ENCODE assay signal across 19 mouse cellular contexts in genomic region chr9:90105462-90105861, GRCm38 (mm10). TPM values are rescaled to one million over a fixed set of nuclear protein-coding genes. Genes with fewer than 3 reads are reported as not detected.
"Had no signal": no experiment of that assay in that cellular context is flagged by ENCODE, and none has a peak within 500 bp of the region (broad histone marks: within the 10 kb centered on the region; RNA-seq: fewer than 3 reads in every experiment).

No protein-coding gene starts in this region.

- H3K4me1 ChIP-seq: kidney, embryonic 15.5 days; midbrain, embryonic 12.5 days had no signal

- H3K27me3 ChIP-seq: kidney, embryonic 15.5 days; liver, embryonic 13.5 days; midbrain, embryonic 12.5 days; midbrain, embryonic 15.5 days had no signal

- H3K27ac ChIP-seq: kidney, embryonic 15.5 days; left cerebral cortex, adult 2 months; liver, embryonic 13.5 days; midbrain, embryonic 12.5 days; midbrain, embryonic 15.5 days had no signal

- H3K4me2 ChIP-seq: kidney, embryonic 15.5 days; liver, embryonic 13.5 days; midbrain, embryonic 12.5 days; midbrain, embryonic 15.5 days had no signal

- DNase-seq: kidney, adult 11 months; kidney, adult 8-10 months; kidney, postnatal 10 days; kidney, postnatal 36 days; layer of hippocampus, postnatal 36 days; liver, embryonic 13.5 days; lung, adult 2 months; lung, postnatal 14 days; lung, postnatal 4 days; right cerebral cortex, adult 18-20 months; right cerebral cortex, postnatal 14 days; right cerebral cortex, postnatal 4 days; thymus, adult 18-20 months; thymus, postnatal 36 days had no signal

- H3K4me3 ChIP-seq: kidney, embryonic 15.5 days; left cerebral cortex, adult 2 months; liver, embryonic 13.5 days; midbrain, embryonic 12.5 days; midbrain, embryonic 15.5 days had no signal

- ATAC-seq: midbrain, embryonic 15.5 days had no signal

- H3K9me3 ChIP-seq: kidney, embryonic 15.5 days; liver, embryonic 13.5 days; midbrain, embryonic 12.5 days; midbrain, embryonic 15.5 days had no signal

- H3K9ac ChIP-seq: kidney, embryonic 15.5 days; liver, embryonic 13.5 days; midbrain, embryonic 12.5 days; midbrain, embryonic 15.5 days had no signal

RNA-seq across cellular contexts. Expression of gene Adamts7, which starts 57.4 kb away (rescaled TPM):
- total RNA-seq: megakaryocyte-erythroid progenitor cell, adult 5-6 weeks had no signal
